Mouse (Mus musculus) embryo, embryonic 11 days (tissue): ENCODE results near the gene Macrod2.
A peak's percentile ranks its signal among the peaks of the same experiment; 100 is the strongest.

Experiments
- DNase-seq: peaks from one replicate; pipeline ENCODE4 v3.0.0-alpha.2; 2015

Macrod2 gene

DNA sequence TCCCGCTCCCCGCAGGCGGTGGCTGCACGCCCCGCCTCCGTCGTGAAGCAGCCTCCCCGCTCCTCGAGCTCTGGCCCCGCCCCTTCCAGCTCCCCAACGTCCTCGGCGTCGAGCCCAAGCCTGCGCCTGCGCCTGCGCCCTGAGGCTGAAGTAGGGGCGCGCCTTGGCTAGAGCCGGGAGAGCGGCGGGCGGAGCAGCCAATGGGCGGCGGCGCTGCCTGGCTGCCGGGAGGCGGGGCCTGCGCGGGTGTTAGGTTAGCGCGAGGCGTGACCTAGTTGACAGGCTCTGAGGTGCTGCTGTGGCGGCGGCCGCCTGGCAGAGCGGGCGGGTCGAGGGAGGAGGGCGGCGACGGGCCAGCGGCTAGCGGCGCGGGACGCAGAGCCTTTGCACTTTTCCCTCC is at the start of gene Macrod2:
Macrod2 (plus strand) TSS at position 131 of the 400 bp plus-strand sequence.
- DNase-seq: peak; percentile 100

DNA sequence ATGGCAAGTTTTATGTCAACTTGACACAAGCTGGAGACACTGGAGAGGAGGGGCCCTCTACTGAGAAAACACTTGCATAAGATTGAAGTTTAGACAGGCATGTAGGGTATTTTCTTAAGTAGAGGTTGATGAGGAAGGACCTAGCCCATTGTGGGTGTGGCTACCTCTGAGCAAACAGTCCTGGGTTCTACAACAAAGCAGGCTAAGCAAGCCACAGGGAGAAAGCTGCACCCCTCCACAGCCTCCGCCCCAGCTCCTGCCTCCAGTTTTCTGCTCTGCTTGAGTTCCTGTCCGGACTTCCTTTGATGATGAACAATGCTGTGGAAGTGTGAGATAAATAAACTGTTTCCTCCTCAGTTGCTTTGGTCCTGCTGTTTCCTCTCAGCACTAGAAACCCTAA is 35.2 kb upstream of the Macrod2 start:
- DNase-seq: no peak

- DNase-seq: no peak
These were observed 30.3 kb upstream of the Macrod2 start for GRCm38 (mm10) chr2:140364804-140365203.

DNA sequence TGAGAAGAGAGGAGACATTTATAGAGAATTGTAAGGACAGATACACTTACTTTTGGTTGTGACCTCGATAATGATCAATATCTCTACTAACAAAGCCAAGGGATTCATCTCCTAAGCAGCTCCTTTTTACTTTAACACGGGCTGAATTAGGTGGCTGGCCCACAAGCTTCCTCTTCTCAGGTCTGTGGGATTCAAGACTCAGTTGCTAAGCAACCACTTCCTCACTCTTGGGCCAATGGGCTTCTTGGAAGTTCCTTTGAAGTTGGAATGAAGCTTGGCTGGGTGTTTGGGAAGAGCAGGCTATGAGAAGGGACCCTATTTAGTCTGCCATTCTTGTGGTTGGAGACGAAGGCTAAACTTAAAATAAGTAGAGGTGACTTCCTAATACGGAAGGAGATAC is 5.6 kb upstream of the Macrod2 start, which contains the start of gene Sel1l2:
Sel1l2 (minus strand) TSS at position 182 of the 400 bp plus-strand sequence.
- peak; percentile 50 for DNase-seq

GRCm38 (mm10) chr2:140395744-140396231 is 679 bp downstream of the Macrod2 start:
- DNase-seq: peak; percentile 76

DNA sequence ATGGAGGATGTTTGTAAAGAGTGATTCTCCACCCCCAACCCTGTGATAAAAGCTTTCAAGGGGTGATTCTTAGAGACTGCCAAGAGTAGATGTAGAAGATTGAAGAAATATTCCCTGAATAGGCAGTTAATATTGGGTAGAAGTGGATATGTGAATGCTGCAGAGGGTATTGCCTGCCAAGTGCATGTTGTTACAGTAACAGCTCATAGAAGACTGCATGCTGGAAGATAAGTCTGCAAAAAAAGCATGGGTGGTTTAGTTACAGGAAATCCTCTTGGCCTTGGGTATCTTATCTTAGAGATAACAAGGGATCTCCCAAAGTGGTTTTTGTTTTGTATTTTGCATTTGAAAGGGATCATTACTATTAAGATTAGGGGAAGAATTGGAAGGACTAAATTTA is 30.7 kb downstream of the Macrod2 start:
- DNase-seq: no peak

DNA sequence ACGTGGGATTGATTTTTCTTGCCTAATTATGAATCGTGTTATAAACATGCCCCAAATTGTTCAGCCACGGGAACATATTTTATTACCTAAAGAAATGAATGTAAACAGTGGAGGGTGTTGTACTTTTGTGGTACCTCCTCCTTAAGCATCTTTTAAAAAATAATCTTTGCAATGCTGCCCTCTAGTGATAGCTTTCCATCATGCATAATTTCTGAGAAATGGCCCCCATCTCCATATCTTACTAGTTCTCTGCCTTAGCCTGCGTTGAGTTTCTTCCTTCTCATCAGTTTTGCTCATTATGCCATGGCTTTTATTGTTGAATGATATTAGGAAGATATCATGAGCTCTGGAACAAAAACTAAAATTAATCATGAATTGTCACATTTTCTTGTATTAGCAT is 32.2 kb downstream of the Macrod2 start:
- peak; percentile 71 for DNase-seq

GRCm38 (mm10) chr2:140439081-140439480 is 44.0 kb downstream of the Macrod2 start:
- no peak for DNase-seq

- DNase-seq: no peak
These were observed 53.5 kb downstream of the Macrod2 start for GRCm38 (mm10) chr2:140448636-140449035.

GRCm38 (mm10) chr2:140475770-140476169 is 80.7 kb downstream of the Macrod2 start:
- DNase-seq: no peak

- no peak for DNase-seq
These were observed 81.8 kb downstream of the Macrod2 start for GRCm38 (mm10) chr2:140476891-140477290.

GRCm38 (mm10) chr2:140482604-140483003 is 87.5 kb downstream of the Macrod2 start:
- no peak for DNase-seq

DNA sequence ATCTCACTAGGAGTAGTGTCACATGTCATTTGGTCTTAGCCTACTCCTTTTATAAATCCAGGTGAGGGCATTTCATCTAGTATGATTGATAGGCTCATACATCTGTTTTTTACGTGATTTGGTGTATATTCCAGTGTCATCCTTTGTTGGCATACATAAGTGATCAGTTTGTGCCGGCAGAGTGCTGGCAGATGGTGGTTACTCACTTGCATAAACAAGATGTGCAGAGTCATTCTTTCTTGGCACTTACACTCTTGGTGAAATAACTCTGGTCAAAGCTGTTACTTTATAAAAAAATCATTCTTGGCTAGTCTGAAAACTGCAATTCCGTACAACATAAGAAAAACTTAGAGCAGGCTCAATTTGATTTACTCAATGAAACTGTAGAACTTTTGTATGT is 102.6 kb downstream of the Macrod2 start:
- DNase-seq: no peak

GRCm38 (mm10) chr2:140500951-140501350 is 105.8 kb downstream of the Macrod2 start:
- peak; percentile 70 for DNase-seq

- no peak for DNase-seq
These were observed 126.4 kb downstream of the Macrod2 start for GRCm38 (mm10) chr2:140521472-140521871.

DNA sequence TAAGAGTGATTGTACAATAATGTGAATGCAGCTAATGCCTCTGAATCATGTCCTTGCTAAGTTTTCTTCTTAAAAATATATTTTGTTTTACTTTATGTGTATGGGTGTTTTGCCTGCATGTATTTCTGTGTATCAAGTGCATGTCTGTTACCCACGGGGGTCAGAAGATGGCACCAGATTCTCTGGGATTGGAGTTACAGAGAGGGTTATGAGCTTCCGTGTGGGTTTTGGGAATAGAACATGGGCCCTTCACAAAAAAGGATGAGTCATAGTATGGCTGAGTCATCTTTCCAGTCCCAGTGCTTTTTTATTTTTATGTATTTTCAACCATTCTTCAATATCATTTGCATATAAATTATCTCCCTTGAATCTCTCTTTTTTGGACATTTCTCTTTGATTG is 135.1 kb downstream of the Macrod2 start:
- DNase-seq: peak; percentile 14

DNA sequence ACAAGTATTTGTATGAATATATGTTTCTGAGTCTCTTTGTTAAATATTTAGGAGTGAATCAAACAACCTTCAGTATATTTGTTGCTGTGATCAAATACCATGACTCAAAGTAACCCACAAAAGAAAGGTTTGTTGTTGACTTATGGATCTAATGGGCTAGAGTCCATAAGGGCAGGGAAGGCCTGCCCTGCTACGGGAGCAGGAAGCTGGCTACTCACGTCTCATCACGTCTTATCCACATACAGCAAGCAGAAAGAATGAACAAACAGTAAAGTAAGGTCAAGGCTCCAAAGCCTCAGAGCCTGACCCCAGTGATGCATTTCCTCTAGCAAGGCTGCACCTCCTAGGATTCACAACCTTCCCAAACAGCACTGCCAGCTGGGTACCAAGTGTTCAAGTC is 136.9 kb downstream of the Macrod2 start:
- no peak for DNase-seq

GRCm38 (mm10) chr2:140532859-140533519 is 137.9 kb downstream of the Macrod2 start:
- no peak for DNase-seq

- no peak for DNase-seq
These were observed 138.5 kb downstream of the Macrod2 start for GRCm38 (mm10) chr2:140533621-140534020.

DNA sequence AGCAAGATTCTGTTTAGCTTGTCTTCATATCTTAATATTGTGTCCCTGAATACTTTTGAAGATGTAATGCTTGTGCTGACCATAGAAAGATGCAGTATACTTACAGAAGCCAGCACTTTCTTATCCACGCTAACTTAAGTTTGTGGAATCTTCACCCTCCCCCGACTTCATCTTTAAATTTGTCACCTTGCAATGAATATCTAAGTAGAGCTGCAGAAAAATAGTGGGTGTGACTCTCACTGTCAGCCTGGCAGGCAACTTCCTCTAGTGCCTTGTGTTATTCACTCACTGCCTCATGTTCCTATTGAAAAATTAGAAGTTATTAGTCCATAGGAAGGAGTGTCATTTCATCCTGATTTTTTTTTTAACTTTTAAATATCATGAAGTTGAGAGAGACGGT is 139.5 kb downstream of the Macrod2 start:
- DNase-seq: no peak

GRCm38 (mm10) chr2:140535832-140536571 is 140.9 kb downstream of the Macrod2 start:
- no peak for DNase-seq

DNA sequence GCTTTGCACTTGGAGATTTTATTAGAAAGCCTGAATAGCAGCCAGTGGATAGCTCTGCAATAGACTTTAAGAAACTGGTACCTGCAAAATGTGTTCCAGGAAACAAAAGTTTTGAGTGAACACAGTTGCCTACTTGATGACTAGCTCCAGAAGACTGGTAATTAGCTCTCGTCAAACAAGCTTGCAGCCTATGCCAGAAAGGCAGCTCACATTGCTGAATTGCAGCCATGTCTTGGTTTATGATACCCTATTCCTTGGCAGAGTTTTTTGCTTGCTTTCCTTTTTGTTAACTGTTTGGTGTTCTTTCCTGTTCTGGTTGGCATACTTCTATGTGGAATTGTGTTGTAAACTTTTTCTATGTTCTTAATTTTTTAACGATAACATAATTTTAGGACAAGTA is 154.2 kb downstream of the Macrod2 start:
- no peak for DNase-seq

- DNase-seq: no peak
These were observed 166.3 kb downstream of the Macrod2 start for GRCm38 (mm10) chr2:140561426-140561825.

DNA sequence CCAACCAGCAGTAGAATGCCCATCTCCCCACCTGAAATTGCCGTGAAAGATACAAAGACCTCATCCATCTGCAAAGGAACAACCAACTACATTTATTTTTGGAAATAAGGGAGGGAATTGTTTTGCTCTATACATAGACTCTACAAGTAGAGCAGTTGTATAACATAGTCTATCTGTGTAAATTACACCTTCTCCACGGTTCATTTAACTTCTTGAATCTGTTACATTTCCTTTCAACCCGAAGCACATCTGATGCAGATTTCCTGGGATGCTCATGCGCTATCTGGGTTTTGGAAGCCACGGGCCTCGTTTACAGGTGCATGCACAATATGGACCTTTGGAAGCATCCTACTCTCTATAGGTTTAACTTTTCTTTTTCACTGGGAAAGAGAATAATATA is 175.8 kb downstream of the Macrod2 start:
- no peak for DNase-seq
